Mouse (Mus musculus) cerebellum, adult 9-11 months (tissue): Measurements from ENCODE around the gene Gjd3.
"Not testable (repeated sequence)": the region's sequence is repeated elsewhere in the genome, so short reads cannot be mapped to it uniquely, and the experiment has no call there.

ENCODE experiments used
- DNase-seq: peaks from one replicate; pipeline ENCODE4 v3.0.0; 2022

Gjd3 gene

GRCm38 (mm10) chr11:98943741-98944461, 38.9 kb downstream of the Gjd3 start:
- DNase-seq: no peak

GRCm38 (mm10) chr11:98942923-98943641, 39.7 kb downstream of the Gjd3 start:
- peak; percentile 57 for DNase-seq

GRCm38 (mm10) chr11:98942555-98942922, 40.3 kb downstream of the Gjd3 start:
- peak; percentile 46 for DNase-seq

GRCm38 (mm10) chr11:98941826-98942550, 40.8 kb downstream of the Gjd3 start:
- DNase-seq: peak; percentile 74

- peak; percentile 85 for DNase-seq
These were observed 41.4 kb downstream of the Gjd3 start for GRCm38 (mm10) chr11:98941341-98941825.

- DNase-seq: peak; percentile 72
These were observed 42.0 kb downstream of the Gjd3 start for GRCm38 (mm10) chr11:98940776-98941175.

- peak; percentile 72 for DNase-seq
These were observed 42.7 kb downstream of the Gjd3 start for GRCm38 (mm10) chr11:98939953-98940641.

GRCm38 (mm10) chr11:98939084-98939952, 43.5 kb downstream of the Gjd3 start:
- DNase-seq: peak; percentile 68

- peak; percentile 68 for DNase-seq
These were observed 44.1 kb downstream of the Gjd3 start for GRCm38 (mm10) chr11:98938701-98939083.

- no peak for DNase-seq
These were observed 44.7 kb downstream of the Gjd3 start for GRCm38 (mm10) chr11:98937914-98938694.

GRCm38 (mm10) chr11:98937410-98937913, 45.4 kb downstream of the Gjd3 start:
- DNase-seq: peak; percentile 84

GRCm38 (mm10) chr11:98936606-98937409, 46.0 kb downstream of the Gjd3 start:
- DNase-seq: peak; percentile 60

GRCm38 (mm10) chr11:98936170-98936569, 46.6 kb downstream of the Gjd3 start:
- DNase-seq: peak; percentile 47

GRCm38 (mm10) chr11:98935123-98935522, 47.7 kb downstream of the Gjd3 start:
- peak; percentile 42 for DNase-seq

GRCm38 (mm10) chr11:98934367-98934766, 48.4 kb downstream of the Gjd3 start:
- no peak for DNase-seq

- DNase-seq: not testable (repeated sequence)
These were observed 49.0 kb downstream of the Gjd3 start for GRCm38 (mm10) chr11:98933847-98934246.

- DNase-seq: peak; percentile 91
These were observed 49.7 kb downstream of the Gjd3 start for GRCm38 (mm10) chr11:98933151-98933550.

GRCm38 (mm10) chr11:98932293-98933091, 50.3 kb downstream of the Gjd3 start:
- peak; percentile 60 for DNase-seq
